Mouse (Mus musculus) regulatory T cell (primary cell): ENCODE data around the gene Kif26b.

ENCODE experiments used
- in situ Hi-C: fragments of 300-600 bp; cut with MboI, MseI; formaldehyde crosslinking; loops from one replicate; pipeline ENCODE4 v1.15.1; 2025; ENCODE audit warnings: high pct_unique_total_duplicates

Gene Kif26b

GRCm38 (mm10) chr1:178530301-178531078 is 1.6 kb downstream of the Kif26b start:
- in situ Hi-C loops: loop anchor here (25.0 kb wide), 1 partner anchor 957 kb away; no protein-coding TSS in a partner anchor

- in situ Hi-C loops: loop anchor here (25.0 kb wide), 1 partner anchor 947 kb away; no protein-coding TSS in a partner anchor
Observed at GRCm38 (mm10) chr1:178540247-178540646, 11.3 kb downstream of the Kif26b start.

- in situ Hi-C loops: loop anchor here (25.0 kb wide), 1 partner anchor 945 kb away; no protein-coding TSS in a partner anchor
Observed at GRCm38 (mm10) chr1:178542415-178542814, 13.5 kb downstream of the Kif26b start.

- in situ Hi-C loops: loop anchor here (25.0 kb wide), 1 partner anchor 944 kb away; no protein-coding TSS in a partner anchor
Observed at GRCm38 (mm10) chr1:178542990-178543944, 14.3 kb downstream of the Kif26b start.

GRCm38 (mm10) chr1:178544585-178544984 is 15.7 kb downstream of the Kif26b start:
- in situ Hi-C loops: loop anchor here (25.0 kb wide), 1 partner anchor 943 kb away; no protein-coding TSS in a partner anchor

GRCm38 (mm10) chr1:178549576-178549975 is 20.7 kb downstream of the Kif26b start:
- in situ Hi-C loops: loop anchor here (25.0 kb wide), 1 partner anchor 938 kb away; no protein-coding TSS in a partner anchor

- in situ Hi-C loops: no loop called here
Observed at GRCm38 (mm10) chr1:178550477-178551047, 21.6 kb downstream of the Kif26b start.

- in situ Hi-C loops: no loop called here
Observed at GRCm38 (mm10) chr1:178552278-178552897, 23.5 kb downstream of the Kif26b start.

- in situ Hi-C loops: no loop called here
Observed at GRCm38 (mm10) chr1:178552898-178553284, 24.0 kb downstream of the Kif26b start.

- in situ Hi-C loops: no loop called here
Observed at GRCm38 (mm10) chr1:178556226-178556625, 27.3 kb downstream of the Kif26b start.

GRCm38 (mm10) chr1:178560043-178560442 is 31.1 kb downstream of the Kif26b start:
- in situ Hi-C loops: no loop called here

- in situ Hi-C loops: no loop called here
Observed at GRCm38 (mm10) chr1:178563834-178564233, 34.9 kb downstream of the Kif26b start.

GRCm38 (mm10) chr1:178564800-178565199 is 35.9 kb downstream of the Kif26b start:
- in situ Hi-C loops: no loop called here

GRCm38 (mm10) chr1:178568551-178569545 is 39.9 kb downstream of the Kif26b start:
- in situ Hi-C loops: no loop called here

- in situ Hi-C loops: no loop called here
Observed at GRCm38 (mm10) chr1:178571009-178571408, 42.1 kb downstream of the Kif26b start.

- in situ Hi-C loops: no loop called here
Observed at GRCm38 (mm10) chr1:178571885-178572444, 43.0 kb downstream of the Kif26b start.

GRCm38 (mm10) chr1:178573406-178574032 is 44.6 kb downstream of the Kif26b start:
- in situ Hi-C loops: no loop called here

GRCm38 (mm10) chr1:178575706-178576105 is 46.8 kb downstream of the Kif26b start:
- in situ Hi-C loops: no loop called here

GRCm38 (mm10) chr1:178576926-178577325 is 48.0 kb downstream of the Kif26b start:
- in situ Hi-C loops: no loop called here
